Mouse (Mus musculus) limb, embryonic 12.5 days (tissue): ENCODE measurements around the gene Grik3. TPM values are rescaled to one million over a fixed set of nuclear protein-coding genes. Genes with fewer than 3 reads are reported as not detected.

Experiments
- ATAC-seq: fragments of 200-750 bp; cut with Nextera tagmentation; 2 replicates; pipeline ENCODE4 v1.8.0; 2017; ENCODE audit warnings: low read depth, moderate TSS enrichment; ENCODE audit not compliant: insufficient number of reproducible peaks, insufficient read depth, low FRiP score, low TSS enrichment
- H3K27ac ChIP-seq: fragments of 300-500 bp; sonication (generic); 2 replicates; pipeline ENCODE4 v1.5.1; 2016; ENCODE audit warnings: mild to moderate bottlenecking, moderate library complexity
- H3K27me3 ChIP-seq: fragments of 300-500 bp; sonication (generic); 2 replicates; pipeline ENCODE4 v1.6.1; 2016; ENCODE audit warnings: mild to moderate bottlenecking, moderate library complexity
- H3K36me3 ChIP-seq: fragments of 300-500 bp; sonication (generic); 2 replicates; pipeline ENCODE4 v1.6.1; 2016; ENCODE audit warnings: mild to moderate bottlenecking, moderate library complexity
- H3K4me1 ChIP-seq: fragments of 300-500 bp; sonication (generic); replicated peaks from 2 replicates; pipeline ENCODE4 v1.6.1; 2016
- H3K4me2 ChIP-seq: fragments of 300-500 bp; sonication (generic); 2 replicates; pipeline ENCODE4 v1.6.1; 2016; ENCODE audit warnings: mild to moderate bottlenecking, moderate library complexity
- H3K4me3 ChIP-seq: fragments of 300-500 bp; sonication (generic); replicated peaks from 2 replicates; pipeline ENCODE4 v1.5.1; 2016; ENCODE audit warnings: mild to moderate bottlenecking
- H3K9ac ChIP-seq: fragments of 300-500 bp; sonication (generic); replicated peaks from 2 replicates; pipeline ENCODE4 v1.6.1; 2016; ENCODE audit warnings: mild to moderate bottlenecking, moderate library complexity
- H3K9me3 ChIP-seq: fragments of 300-500 bp; sonication (generic); 2 replicates; pipeline ENCODE4 v1.6.1; 2016; ENCODE audit warnings: mild to moderate bottlenecking, moderate library complexity
- WGBS: fragments of 180-500 bp; shearing (Covaris S2); methylation state at CpG from one replicate; pipeline ENCODE4 v1.1.7; 2016; 5-methylcytosine and 5-hydroxymethylcytosine counted together
- polyA plus RNA-seq: library from polyadenylated mRNA; unstranded; fragments of >200 nt; fragmentation: Nextera tagmentation; extraction: Ambion mirVana; gene quantifications from 2 replicates; pipeline ENCODE4 v1.2.1, GENCODE M21; 2016

The Grik3 gene
- polyA plus RNA-seq, 1 experiment from 2014 or later: not detected

- 10% methylated on average over 8 of the region's 8 CpGs for WGBS
- ATAC-seq: no peak
- peaks cover 100% of the 10 kb centered on the region for H3K27me3 ChIP-seq
- H3K9ac ChIP-seq: no peak overlapping the region
- no peak overlapping the region for H3K4me2 ChIP-seq
- H3K4me1 ChIP-seq: peaks cover 24% of the 10 kb centered on the region
- no peaks in the 10 kb centered on the region for H3K36me3 ChIP-seq
- H3K27ac ChIP-seq: no peak overlapping the region
- H3K4me3 ChIP-seq: no peak overlapping the region
- H3K9me3 ChIP-seq: no peaks in the 10 kb centered on the region
These were observed 2.6 kb downstream of the Grik3 start for GRCm38 (mm10) chr4:125493124-125493523.

GRCm38 (mm10) chr4:125495477-125495876, 5.0 kb downstream of the Grik3 start:
- H3K4me3 ChIP-seq: no peak overlapping the region
- H3K36me3 ChIP-seq: no peaks in the 10 kb centered on the region
- H3K27ac ChIP-seq: no peak overlapping the region
- H3K4me2 ChIP-seq: no peak overlapping the region
- 27% methylated on average over 8 of the region's 8 CpGs for WGBS
- H3K4me1 ChIP-seq: peaks cover 14% of the 10 kb centered on the region
- no peak for ATAC-seq
- no peak overlapping the region for H3K9ac ChIP-seq
- H3K27me3 ChIP-seq: peaks cover 99% of the 10 kb centered on the region
- no peaks in the 10 kb centered on the region for H3K9me3 ChIP-seq

- no peak overlapping the region for H3K4me2 ChIP-seq
These were observed 6.5 kb downstream of the Grik3 start for GRCm38 (mm10) chr4:125497001-125497400.

DNA sequence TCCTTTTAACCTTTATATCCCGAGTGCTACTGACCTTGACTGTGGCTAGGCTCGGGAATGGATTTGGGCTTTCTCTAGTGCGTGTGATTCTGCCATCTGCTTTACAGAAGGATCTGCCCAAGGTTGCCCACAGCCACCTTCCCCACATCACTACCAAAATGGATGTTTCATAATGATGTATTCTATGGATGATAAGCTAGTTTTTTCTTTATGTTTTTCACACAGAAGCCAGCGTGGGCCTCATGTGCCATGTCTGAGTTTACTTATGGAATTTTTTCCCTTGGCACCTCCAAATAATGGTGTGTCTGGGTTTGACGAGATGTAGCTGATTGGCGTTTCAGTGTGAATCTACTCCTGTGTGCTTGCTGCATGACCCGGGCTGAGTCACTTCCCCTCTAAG, 7.0 kb downstream of the Grik3 start:
- no peaks in the 10 kb centered on the region for H3K9me3 ChIP-seq
- no peak overlapping the region for H3K9ac ChIP-seq
- H3K4me3 ChIP-seq: no peak overlapping the region
- no peak overlapping the region for H3K4me2 ChIP-seq
- no peaks in the 10 kb centered on the region for H3K36me3 ChIP-seq
- no peak for ATAC-seq
- no peaks in the 10 kb centered on the region for H3K4me1 ChIP-seq
- no peak overlapping the region for H3K27ac ChIP-seq
- H3K27me3 ChIP-seq: peaks cover 98% of the 10 kb centered on the region
- 37% methylated on average over 7 of the region's 7 CpGs for WGBS

More at GRCm38 (mm10) chr4:125497001-125497400, 6.5 kb downstream of the Grik3 start:
- WGBS: 3% methylated on average over 1 of the region's 1 CpGs
- Histone ChIP-seq H3K9ac (no peak overlapping the region), H3K4me1 (no peaks in the 10 kb centered on the region; the same call in 1 of the 2 replicates), H3K27ac (no peak overlapping the region), H3K36me3 (no peaks in the 10 kb centered on the region), H3K4me3 (no peak overlapping the region), H3K9me3 (no peaks in the 10 kb centered on the region), H3K27me3 (peaks cover 98% of the 10 kb centered on the region)
- ATAC-seq: no peak

DNA sequence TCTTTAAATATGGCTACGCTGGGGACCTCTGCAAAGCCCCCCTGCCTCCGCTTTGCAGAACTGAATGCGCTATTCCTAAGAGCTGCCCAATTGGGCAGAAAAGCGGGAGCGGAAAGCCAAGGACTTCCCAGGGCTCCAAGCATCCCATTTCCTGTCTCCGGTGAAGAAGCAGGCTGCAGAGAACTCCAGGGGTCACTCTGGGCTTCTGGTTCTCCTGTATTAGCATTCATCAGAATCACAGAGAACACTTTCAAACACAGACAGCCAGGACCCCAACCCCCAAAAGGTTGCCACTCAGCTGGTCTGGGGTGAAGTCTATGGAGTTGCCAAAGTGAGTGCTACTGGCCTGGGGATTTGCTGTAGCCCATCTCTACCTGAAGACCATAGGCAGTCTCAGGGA, 8.4 kb downstream of the Grik3 start:
- WGBS: 14% methylated on average over 6 of the region's 6 CpGs

DNA sequence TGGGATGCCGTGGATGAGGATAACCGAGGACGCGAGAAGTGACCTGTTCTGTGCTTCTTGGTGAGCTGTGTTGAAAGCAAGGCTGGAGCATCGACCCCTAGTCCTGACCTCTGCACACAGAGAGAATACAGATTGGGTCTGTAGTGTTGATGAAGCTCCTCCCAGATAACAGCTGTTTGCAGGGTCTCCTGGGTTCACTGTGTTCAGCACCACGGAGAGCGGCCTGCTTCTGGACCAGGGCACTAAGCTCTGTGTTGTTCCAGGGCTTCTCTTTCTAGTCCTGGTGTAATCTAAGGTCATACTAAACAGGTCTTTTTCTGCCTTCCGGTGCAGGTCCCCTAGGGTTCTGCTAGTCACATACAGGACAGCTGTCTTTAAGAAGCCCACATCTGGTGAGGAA, 12.4 kb downstream of the Grik3 start:
- ATAC-seq: no peak
- no peak overlapping the region for H3K27ac ChIP-seq
- H3K4me2 ChIP-seq: no peak overlapping the region
- no peaks in the 10 kb centered on the region for H3K36me3 ChIP-seq
- H3K4me3 ChIP-seq: no peak overlapping the region
- H3K9me3 ChIP-seq: no peaks in the 10 kb centered on the region
- H3K9ac ChIP-seq: no peak overlapping the region
- H3K27me3 ChIP-seq: peaks cover 67% of the 10 kb centered on the region
- 55% methylated on average over 8 of the region's 8 CpGs for WGBS
- H3K4me1 ChIP-seq: no peaks in the 10 kb centered on the region

More for the DNA sequence above, 8.4 kb downstream of the Grik3 start:
- H3K4me2 ChIP-seq: no peak overlapping the region
- H3K4me1 ChIP-seq: no peaks in the 10 kb centered on the region
- H3K27me3 ChIP-seq: peaks cover 84% of the 10 kb centered on the region
- H3K9ac ChIP-seq: no peak overlapping the region
- no peak for ATAC-seq
- H3K4me3 ChIP-seq: no peak overlapping the region
- no peaks in the 10 kb centered on the region for H3K36me3 ChIP-seq
- no peaks in the 10 kb centered on the region for H3K9me3 ChIP-seq
- no peak overlapping the region for H3K27ac ChIP-seq

DNA sequence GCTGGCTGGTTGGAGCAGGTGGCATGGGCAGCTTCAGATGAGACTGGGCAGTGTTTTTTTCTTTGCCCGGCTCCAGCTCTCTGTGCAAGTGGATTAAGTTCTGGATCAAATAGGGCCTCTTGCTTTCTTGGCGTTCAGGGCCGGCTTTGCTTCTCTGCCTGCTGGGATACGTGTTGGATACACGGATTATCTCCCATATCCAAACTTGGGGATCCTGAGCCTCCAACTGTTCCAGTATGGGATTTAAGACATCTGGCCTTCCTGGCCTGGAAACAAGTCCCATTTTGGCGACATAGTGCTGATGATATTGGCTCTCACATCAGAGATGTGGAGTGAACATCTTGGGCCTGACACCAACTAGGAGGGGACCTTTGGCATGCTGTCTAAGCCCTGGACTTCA, 21.9 kb downstream of the Grik3 start:
- Histone ChIP-seq H3K36me3 (no peaks in the 10 kb centered on the region), H3K4me3 (no peak overlapping the region), H3K9ac (no peak overlapping the region), H3K4me1 (no peaks in the 10 kb centered on the region), H3K27me3 (peaks cover 82% of the 10 kb centered on the region), H3K27ac (no peak overlapping the region), H3K4me2 (no peak overlapping the region), H3K9me3 (no peaks in the 10 kb centered on the region)
- WGBS: 81% methylated on average over 6 of the region's 6 CpGs
- ATAC-seq: no peak

- Histone ChIP-seq H3K27ac (no peak overlapping the region), H3K36me3 (no peaks in the 10 kb centered on the region), H3K4me3 (no peak overlapping the region), H3K9me3 (no peaks in the 10 kb centered on the region), H3K4me2 (no peak overlapping the region), H3K9ac (no peak overlapping the region), H3K27me3 (peaks cover 69% of the 10 kb centered on the region), H3K4me1 (no peaks in the 10 kb centered on the region)
- ATAC-seq: no peak
- 50% methylated on average over 13 of the region's 13 CpGs for WGBS
These were observed 25.1 kb downstream of the Grik3 start for GRCm38 (mm10) chr4:125515646-125516045.

- Histone ChIP-seq H3K9me3 (no peaks in the 10 kb centered on the region), H3K4me3 (no peak overlapping the region), H3K27ac (no peak overlapping the region), H3K27me3 (peaks cover 70% of the 10 kb centered on the region), H3K36me3 (no peaks in the 10 kb centered on the region), H3K4me1 (no peaks in the 10 kb centered on the region), H3K4me2 (no peak overlapping the region), H3K9ac (no peak overlapping the region)
- ATAC-seq: no peak
- WGBS: 77% methylated on average over 6 of the region's 6 CpGs
These were observed 26.1 kb downstream of the Grik3 start for GRCm38 (mm10) chr4:125516612-125517011.

DNA sequence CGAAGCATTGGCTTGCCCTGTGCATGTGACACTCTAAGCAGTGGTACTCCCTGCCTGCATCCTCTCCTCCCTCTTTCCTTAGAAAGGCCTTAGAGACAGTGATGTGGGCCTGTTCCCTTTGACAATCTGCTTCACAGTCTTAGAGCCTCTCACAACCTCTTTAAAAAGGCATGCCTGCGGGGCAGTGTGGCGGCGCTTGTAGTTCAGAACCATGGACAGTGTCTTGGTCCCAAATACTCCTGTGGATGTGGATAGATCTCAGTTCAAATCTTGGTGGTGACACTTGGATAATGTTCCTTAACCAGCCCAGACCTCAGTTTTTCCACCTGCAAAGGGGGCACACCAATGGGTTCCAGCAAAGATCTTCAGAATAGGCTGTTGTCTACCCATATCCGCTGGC, 28.4 kb downstream of the Grik3 start:
- no peaks in the 10 kb centered on the region for H3K36me3 ChIP-seq
- H3K9me3 ChIP-seq: no peaks in the 10 kb centered on the region
- H3K9ac ChIP-seq: no peak overlapping the region
- H3K27me3 ChIP-seq: peaks cover 64% of the 10 kb centered on the region
- WGBS: 80% methylated on average over 5 of the region's 5 CpGs
- no peak overlapping the region for H3K27ac ChIP-seq
- no peaks in the 10 kb centered on the region for H3K4me1 ChIP-seq
- no peak for ATAC-seq
- H3K4me2 ChIP-seq: no peak overlapping the region
- no peak overlapping the region for H3K4me3 ChIP-seq

DNA sequence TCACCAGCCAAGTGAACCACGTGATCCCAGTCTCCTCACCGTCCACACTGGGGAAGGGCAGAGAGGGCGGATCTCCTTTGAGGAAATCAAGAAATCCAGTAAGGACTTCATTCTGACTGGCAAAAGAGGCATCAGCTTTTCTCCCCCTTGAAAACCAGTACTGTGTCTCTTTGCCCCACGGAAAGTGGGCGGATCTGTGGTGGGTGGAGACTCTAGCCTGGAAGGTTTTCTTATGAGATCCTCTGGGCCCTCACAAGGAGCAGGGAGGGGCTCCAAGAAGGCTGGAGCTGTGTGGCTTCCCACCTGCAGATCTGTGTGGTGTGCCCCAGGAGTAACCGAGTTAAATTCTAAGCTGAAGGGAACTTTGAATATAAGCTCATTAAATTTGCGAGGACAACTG, 32.4 kb downstream of the Grik3 start:
- peaks cover 9% of the 10 kb centered on the region for H3K4me1 ChIP-seq
- H3K27me3 ChIP-seq: peaks cover 48% of the 10 kb centered on the region
- H3K4me3 ChIP-seq: no peak overlapping the region
- H3K4me2 ChIP-seq: no peak overlapping the region
- no peak for ATAC-seq
- WGBS: 59% methylated on average over 7 of the region's 7 CpGs
- H3K27ac ChIP-seq: no peak overlapping the region
- H3K9me3 ChIP-seq: no peaks in the 10 kb centered on the region
- no peaks in the 10 kb centered on the region for H3K36me3 ChIP-seq
- H3K9ac ChIP-seq: no peak overlapping the region

DNA sequence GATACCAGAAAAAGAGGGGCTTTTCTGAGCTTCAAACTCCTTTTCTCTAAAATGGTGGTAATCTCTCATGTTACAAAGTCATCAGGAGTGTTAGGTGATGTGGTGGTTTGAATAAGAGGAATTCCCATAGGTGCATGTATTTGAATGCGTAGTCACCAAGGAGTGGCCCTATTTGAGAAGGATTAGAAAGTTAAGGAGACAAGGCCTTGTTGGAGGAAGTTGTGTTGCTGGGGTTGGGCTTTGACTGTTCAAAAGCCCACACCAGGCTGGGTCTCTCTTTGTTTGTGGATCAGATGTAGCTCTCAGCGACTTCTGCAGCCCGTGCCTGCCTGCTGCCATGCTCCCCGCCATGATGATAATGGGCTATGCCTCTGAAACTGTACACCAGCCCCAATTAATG, 34.8 kb downstream of the Grik3 start:
- no peak overlapping the region for H3K4me3 ChIP-seq
- H3K4me1 ChIP-seq: peaks cover 9% of the 10 kb centered on the region
- H3K36me3 ChIP-seq: no peaks in the 10 kb centered on the region
- no peak overlapping the region for H3K4me2 ChIP-seq
- H3K27ac ChIP-seq: no peak overlapping the region
- H3K9ac ChIP-seq: no peak overlapping the region
- H3K9me3 ChIP-seq: no peaks in the 10 kb centered on the region
- H3K27me3 ChIP-seq: peaks cover 62% of the 10 kb centered on the region
- 59% methylated on average over 4 of the region's 4 CpGs for WGBS
- ATAC-seq: no peak
